Mouse (Mus musculus) cortical plate, adult 2 months (tissue): Measurements from ENCODE around the gene Rnf8. TPM values are rescaled to one million over a fixed set of nuclear protein-coding genes. Genes with fewer than 3 reads are reported as not detected.

Experiments
- H3K27ac ChIP-seq: fragments of 200-500 bp; 2 replicates; pipeline ENCODE4 v1.5.1; 2012; ENCODE audit warnings: low read length, control low read depth, inconsistent platforms; ENCODE audit not compliant: insufficient read depth
- H3K4me1 ChIP-seq: fragments of 200-500 bp; 2 replicates; pipeline ENCODE4 v1.6.1; 2011; ENCODE audit warnings: low read length; ENCODE audit not compliant: control insufficient read depth, insufficient read depth
- H3K4me3 ChIP-seq: fragments of 200-500 bp; 2 replicates; pipeline ENCODE4 v1.5.1; 2011; ENCODE audit warnings: mild to moderate bottlenecking, low read length, control low read depth; ENCODE audit not compliant: insufficient read depth
- CTCF ChIP-seq: fragments of 200-500 bp; IDR thresholded peaks from 2 replicates; pipeline ENCODE4 v1.5.1; 2011; ENCODE audit warnings: mild to moderate bottlenecking, control low read depth, low read length; ENCODE audit not compliant: insufficient read depth; ENCODE audit errors: extremely low read depth
- POLR2A ChIP-seq: fragments of 200-500 bp; IDR thresholded peaks from 2 replicates; pipeline ENCODE4 v1.6.1; 2011; ENCODE audit warnings: mild to moderate bottlenecking, low read length, control low read depth; ENCODE audit not compliant: insufficient read depth; ENCODE audit errors: extremely low read depth
- polyA plus RNA-seq: library from polyadenylated mRNA; depleted of rRNA; stranded (reverse); fragments of >200 nt; gene quantifications from 2 replicates; pipeline ENCODE4 v1.2.3, GENCODE M21; 2012; rRNA removed

Rnf8 gene
- polyA plus RNA-seq = 60.3 and 63.3 TPM in 2 replicates

DNA sequence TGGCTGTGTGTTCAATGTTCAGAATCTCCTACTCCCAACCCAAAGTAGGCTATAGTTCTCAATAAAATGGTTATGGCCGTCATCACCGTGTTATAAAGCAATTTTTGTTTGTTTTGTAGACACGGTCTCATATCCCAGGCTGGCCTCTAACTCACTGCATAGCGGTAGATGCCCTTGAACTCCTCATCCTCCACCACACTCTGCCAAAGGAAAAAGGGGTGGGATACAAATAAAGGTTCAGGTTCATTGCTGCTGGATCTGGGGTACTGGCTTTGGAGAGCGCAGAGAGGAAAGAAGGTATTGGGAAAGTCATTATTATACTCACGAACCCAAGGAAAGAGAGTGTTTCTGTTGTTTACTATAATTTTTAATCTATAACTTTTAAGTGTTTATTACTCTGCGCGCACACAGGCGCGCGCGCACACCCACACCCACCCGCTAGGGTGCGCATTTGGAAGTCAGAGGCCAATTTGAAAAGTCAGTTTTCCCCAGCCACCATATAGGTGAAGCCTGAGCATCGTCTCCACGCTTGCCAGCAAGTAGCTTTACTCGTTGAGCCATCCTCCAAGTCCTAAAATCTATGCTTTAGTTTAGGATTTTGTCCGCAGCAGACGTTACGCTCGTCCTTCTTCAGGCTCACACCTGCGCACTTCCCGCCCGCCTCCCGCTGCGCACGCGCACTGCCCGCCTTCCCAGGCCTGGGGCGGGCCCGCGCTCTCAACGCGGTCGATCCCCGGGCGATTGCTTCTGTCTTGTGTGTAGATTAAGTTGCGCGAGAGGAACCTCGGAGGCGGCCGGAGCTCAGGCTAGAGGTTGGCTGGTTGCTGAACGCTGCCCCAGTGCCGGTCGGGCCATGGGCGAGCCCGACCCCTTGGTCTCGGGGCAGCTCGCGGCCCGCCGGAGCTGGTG is at the start of gene Rnf8, which contains the start of gene Gm28043:
TSS of gene Rnf8 (plus strand) at position 676 of the 909 bp plus-strand sequence.
TSS of gene Gm28043 (plus strand) at position 762 of the 909 bp plus-strand sequence.
- H3K4me1 ChIP-seq = peaks cover 13% of the 10 kb centered on the region
- peak; percentile 76 for TF ChIP-seq POLR2A
- peak; percentile 43; the same call in 1 of the 2 replicates for TF ChIP-seq CTCF
- H3K27ac ChIP-seq = 0 out of 2 replicates have a peak within 1 kb of the TSS, but pooled peaks have one; percentile 46
- peak within 1 kb of the TSS; percentile 61 for H3K4me3 ChIP-seq

- no peak overlapping the region for H3K4me3 ChIP-seq
- H3K4me1 ChIP-seq = no peaks in the 10 kb centered on the region
- TF ChIP-seq CTCF = no peak
- no peak for TF ChIP-seq POLR2A
- H3K27ac ChIP-seq = no peak overlapping the region
Observed at GRCm38 (mm10) chr17:29565521-29565920, 49.1 kb upstream of the Rnf8 start.

DNA sequence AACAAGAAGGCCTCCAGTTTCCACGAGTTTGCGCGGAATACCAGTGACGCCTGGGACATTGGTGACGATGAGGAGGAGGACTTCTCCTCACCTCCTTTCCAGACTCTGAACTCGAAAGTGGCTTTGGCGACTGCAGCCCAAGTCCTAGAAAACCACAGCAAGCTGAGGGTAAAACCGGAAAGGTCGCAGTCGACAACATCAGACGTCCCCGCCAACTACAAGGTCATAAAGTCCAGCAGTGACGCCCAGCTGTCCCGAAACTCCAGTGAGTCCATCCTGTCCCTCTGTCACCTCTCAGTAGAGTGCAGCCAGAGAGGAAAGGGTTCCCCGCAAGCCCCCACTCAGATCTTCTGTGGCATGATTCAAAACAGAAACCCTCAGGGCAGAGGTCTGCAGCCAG is 46.2 kb upstream of the Rnf8 start:
- no peak overlapping the region for H3K4me3 ChIP-seq
- TF ChIP-seq POLR2A = no peak
- no peak for TF ChIP-seq CTCF
- H3K27ac ChIP-seq = no peak overlapping the region
- no peaks in the 10 kb centered on the region for H3K4me1 ChIP-seq

DNA sequence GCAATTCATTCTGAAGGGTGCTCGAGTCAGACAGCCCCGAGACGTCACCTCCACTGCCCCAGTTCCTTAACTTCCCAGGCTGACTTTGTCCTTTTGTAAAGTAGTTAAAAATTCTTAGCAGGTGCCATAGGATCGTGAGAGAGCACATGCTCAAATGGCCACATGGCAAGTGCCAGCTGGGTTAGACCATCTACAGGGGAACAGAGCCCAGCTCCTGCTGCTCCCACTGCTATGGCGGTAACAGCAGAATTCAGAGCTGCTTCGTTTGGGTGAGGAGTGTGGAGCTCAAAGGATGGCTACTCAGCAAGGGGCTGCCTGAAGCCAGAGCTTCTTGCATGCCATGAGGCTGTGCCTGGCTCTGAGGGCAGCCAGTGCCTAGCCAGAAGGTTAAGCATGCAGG is 44.8 kb upstream of the Rnf8 start:
- no peak overlapping the region for H3K27ac ChIP-seq
- TF ChIP-seq CTCF (no peak), POLR2A (no peak)

GRCm38 (mm10) chr17:29579579-29580126 is 34.9 kb upstream of the Rnf8 start:
- no peak overlapping the region for H3K4me3 ChIP-seq
- H3K4me1 ChIP-seq = peaks cover 2% of the 10 kb centered on the region; the same call in 1 of the 2 replicates
- no peak for TF ChIP-seq CTCF
- TF ChIP-seq POLR2A = no peak
- no peak overlapping the region for H3K27ac ChIP-seq

More for the DNA sequence above, 44.8 kb upstream of the Rnf8 start:
- H3K4me3 ChIP-seq = no peak overlapping the region
- no peaks in the 10 kb centered on the region for H3K4me1 ChIP-seq

DNA sequence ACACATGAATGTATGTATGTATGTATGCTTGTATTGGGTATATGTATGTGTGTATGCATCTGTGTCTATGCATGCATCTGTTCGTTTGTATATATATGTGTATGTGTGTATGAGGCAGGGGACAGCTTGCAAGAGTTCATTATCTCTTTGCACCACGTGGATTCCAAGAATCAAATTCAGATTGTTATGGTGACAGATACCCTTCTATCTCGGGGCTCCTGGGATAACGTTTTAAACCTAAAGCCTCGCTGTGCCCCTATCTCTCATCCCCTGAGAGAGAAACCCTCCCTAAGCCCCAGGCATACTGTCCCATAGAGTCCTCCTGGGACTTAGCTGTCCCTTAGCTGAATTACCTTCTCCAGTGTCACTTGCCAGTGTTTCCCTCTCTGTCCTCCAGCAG is 31.0 kb upstream of the Rnf8 start:
- Histone ChIP-seq H3K4me3 (no peak overlapping the region), H3K4me1 (no peaks in the 10 kb centered on the region), H3K27ac (no peak overlapping the region)
- TF ChIP-seq POLR2A (no peak), CTCF (no peak)

DNA sequence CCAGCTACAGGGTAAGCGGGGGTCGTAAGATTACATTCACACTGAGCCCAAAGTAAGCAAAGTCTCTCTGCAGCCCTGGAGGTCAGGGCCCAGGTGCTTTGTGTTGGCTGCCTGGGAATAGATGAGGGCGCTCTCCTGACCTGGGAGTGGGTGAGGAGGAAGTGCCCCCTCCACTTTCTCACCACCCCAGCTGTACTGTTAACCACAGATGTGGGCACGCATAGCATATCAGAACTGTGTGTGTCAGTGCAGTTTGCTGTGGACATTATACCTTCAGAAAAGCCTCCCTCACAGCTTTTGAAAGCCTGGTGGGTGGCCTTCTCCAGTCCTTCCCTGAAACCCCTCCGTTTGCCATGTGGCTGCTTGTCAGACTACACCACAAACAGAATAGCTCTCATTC is 30.3 kb upstream of the Rnf8 start:
- no peaks in the 10 kb centered on the region for H3K4me1 ChIP-seq
- H3K4me3 ChIP-seq = no peak overlapping the region
- no peak for TF ChIP-seq CTCF
- H3K27ac ChIP-seq = no peak overlapping the region

DNA sequence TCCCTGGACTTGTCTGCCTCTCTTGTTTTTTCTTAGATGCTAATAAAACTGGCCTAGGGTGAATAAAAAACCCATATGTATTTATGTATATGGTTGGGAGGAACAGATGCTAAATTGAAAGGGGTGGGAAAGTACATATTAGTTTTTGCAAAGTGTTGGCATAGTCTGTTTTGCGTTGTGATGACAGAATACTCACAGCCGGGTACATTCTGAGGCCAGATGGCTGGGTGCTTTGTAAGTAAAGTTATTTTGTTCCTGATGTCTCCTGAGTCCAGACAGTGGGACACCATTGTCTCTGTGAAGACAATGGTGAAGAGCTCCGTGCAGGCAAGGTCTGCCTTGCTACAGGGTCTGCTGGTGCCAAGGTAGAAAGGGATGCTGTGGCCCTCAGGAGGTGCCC is 29.9 kb upstream of the Rnf8 start:
- peaks cover under 1% of the 10 kb centered on the region; the same call in 1 of the 2 replicates for H3K4me1 ChIP-seq
- H3K27ac ChIP-seq = no peak overlapping the region
- no peak overlapping the region for H3K4me3 ChIP-seq
- TF ChIP-seq CTCF = no peak
- no peak for TF ChIP-seq POLR2A

GRCm38 (mm10) chr17:29585446-29585845 is 29.1 kb upstream of the Rnf8 start:
- H3K4me3 ChIP-seq = no peak overlapping the region
- TF ChIP-seq POLR2A (no peak), CTCF (no peak)
- H3K4me1 ChIP-seq = peaks cover 1% of the 10 kb centered on the region; the same call in 1 of the 2 replicates
- H3K27ac ChIP-seq = no peak overlapping the region
